Mouse (Mus musculus) thymus, adult 2 months (tissue): ENCODE measurements around the gene Itm2b.

Source experiments
- CTCF ChIP-seq: fragments of 200-500 bp; IDR thresholded peaks from 2 replicates; pipeline ENCODE4 v1.5.1; 2012; ENCODE audit warnings: mild to moderate bottlenecking, control low read depth, low read length, moderate library complexity, borderline replicate concordance; ENCODE audit not compliant: control insufficient read depth, poor library complexity, insufficient read depth; ENCODE audit errors: extremely low read depth
- POLR2A ChIP-seq: fragments of 200-500 bp; IDR thresholded peaks from 2 replicates; pipeline ENCODE4 v1.6.1; 2012; ENCODE audit warnings: mild to moderate bottlenecking, low read length, control low read depth, moderate library complexity; ENCODE audit not compliant: control insufficient read depth, poor library complexity, insufficient read depth; ENCODE audit errors: extremely low read depth

- TF ChIP-seq CTCF (no peak), POLR2A (no peak)
These were observed 36.5 kb upstream of the Itm2b start for GRCm38 (mm10) chr14:73421580-73421979.
